Mouse (Mus musculus) G1E (cell line): ENCODE results near the gene Myo16.

ENCODE experiments used
- CTCF ChIP-seq: IDR thresholded peaks from 2 replicates; pipeline ENCODE4 v1.5.1; 2012; ENCODE audit warnings: low read depth, low read length, inconsistent platforms, mixed read lengths
- GATA1 ChIP-seq: IDR thresholded peaks from 2 replicates; pipeline ENCODE4 v1.6.1; 2012; ENCODE audit warnings: borderline replicate concordance, low read length, inconsistent platforms, mixed read lengths
- POLR2AphosphoS5 ChIP-seq: IDR thresholded peaks from 2 replicates; pipeline ENCODE4 v1.6.1; 2012; ENCODE audit warnings: low read depth, low read length, inconsistent platforms; ENCODE audit not compliant: insufficient replicate concordance
- TAL1 ChIP-seq: conservative IDR thresholded peaks from 2 replicates; pipeline ENCODE4 v1.6.1; 2012; ENCODE audit warnings: low read depth, low read length, inconsistent platforms, mixed read lengths

GRCm38 (mm10) chr8:10568448-10568847, 414.7 kb downstream of the Myo16 start:
- TF ChIP-seq CTCF (no peak), GATA1 (no peak), POLR2AphosphoS5 (no peak), TAL1 (no peak)
